Mouse (Mus musculus) layer of hippocampus, postnatal 10 days (tissue): ENCODE results near the gene Hnrnph3. TPM values are rescaled to one million over a fixed set of nuclear protein-coding genes. Genes with fewer than 3 reads are reported as not detected.

ENCODE experiments used
- DNase-seq, 2 experiments: peaks; one replicate each; pipeline ENCODE4 v3.0.0; 2021; ENCODE audit warnings: low spot score in 2 of 2
- total RNA-seq, 2 experiments: library from RNA; stranded (reverse); gene quantifications; 2 replicates each; pipeline ENCODE4 v1.2.3; 2021

Gene Hnrnph3
- total RNA-seq, 2 experiments from 2014 or later, result 33.8 to 51.7 TPM

DNA sequence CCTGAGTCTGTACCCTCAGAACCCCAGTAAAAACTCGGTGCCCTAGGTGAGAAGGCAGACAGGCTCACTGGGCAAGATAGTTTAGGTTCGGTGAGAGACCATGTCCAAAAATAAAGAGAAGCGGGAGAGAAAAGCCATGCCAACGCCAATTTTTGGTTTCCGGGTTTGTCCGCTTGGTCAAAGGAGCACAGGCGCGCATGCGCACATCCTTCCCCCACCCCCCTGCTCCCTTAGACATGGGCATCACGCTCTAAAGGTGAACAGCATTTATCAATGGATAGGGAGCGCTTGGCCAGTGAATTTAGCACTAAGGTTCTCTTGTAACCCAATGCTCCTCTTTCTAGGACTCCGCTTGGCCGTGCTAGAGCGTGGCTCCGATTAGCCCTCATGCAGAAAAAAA, 33.4 kb downstream of the Hnrnph3 start:
- DNase-seq, result no peak

GRCm38 (mm10) chr10:62987341-62987740, 36.7 kb downstream of the Hnrnph3 start:
- DNase-seq, result peak; percentile 44 to 51

- DNase-seq, result no peak
These were observed 39.5 kb downstream of the Hnrnph3 start for GRCm38 (mm10) chr10:62984495-62984894.

- DNase-seq, result no peak
These were observed 39.9 kb downstream of the Hnrnph3 start for GRCm38 (mm10) chr10:62984072-62984471.

DNA sequence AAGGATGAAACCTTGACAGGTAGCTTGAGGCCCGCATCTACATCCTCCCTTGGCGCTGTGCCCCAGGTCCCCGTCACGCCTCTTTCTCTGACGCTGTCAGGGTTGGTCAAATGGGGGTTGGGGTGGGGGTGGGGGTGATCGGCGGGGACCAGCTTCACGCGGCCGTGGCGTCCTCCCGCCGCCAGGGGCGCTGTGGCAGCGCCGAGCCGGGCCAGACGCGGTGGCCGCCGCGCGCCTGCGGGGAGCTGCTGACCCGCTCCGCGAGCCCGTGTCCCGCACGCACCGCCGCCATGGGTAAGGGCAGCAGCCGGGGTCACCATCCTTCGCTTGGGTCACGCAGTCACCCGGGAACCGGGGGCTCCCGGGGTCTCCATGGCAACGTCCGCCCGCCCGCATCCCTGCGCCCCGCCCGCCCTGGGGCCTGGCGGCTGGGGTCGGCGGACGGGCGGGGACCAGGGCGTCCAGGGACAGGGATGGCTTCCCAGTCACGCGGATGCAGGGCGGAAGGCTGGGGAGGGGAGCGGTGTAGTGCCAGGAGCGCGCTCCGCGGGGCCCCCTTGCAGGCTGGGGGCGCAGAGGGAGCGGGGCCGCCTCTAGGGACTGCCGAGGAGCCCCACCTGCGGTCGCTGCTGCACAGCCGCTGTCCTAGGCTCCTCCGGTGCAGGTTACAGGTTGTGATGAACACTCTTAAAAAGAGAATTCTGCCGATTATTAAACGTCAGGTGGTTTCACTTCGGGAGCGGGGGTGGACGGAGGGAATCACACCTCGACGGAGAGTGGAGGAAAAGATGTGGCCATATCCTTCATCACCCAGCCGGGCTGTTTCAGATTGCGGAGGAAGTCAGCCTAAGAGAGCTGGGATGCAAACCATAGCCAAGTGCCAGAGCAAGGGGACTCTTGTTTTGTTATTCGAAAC, 43.7 kb downstream of the Hnrnph3 start, which contains the start of gene Rufy2:
Rufy2 (plus strand) TSS at position 185 of the 916 bp plus-strand sequence.
- DNase-seq, result peak; percentile 89 to 92

DNA sequence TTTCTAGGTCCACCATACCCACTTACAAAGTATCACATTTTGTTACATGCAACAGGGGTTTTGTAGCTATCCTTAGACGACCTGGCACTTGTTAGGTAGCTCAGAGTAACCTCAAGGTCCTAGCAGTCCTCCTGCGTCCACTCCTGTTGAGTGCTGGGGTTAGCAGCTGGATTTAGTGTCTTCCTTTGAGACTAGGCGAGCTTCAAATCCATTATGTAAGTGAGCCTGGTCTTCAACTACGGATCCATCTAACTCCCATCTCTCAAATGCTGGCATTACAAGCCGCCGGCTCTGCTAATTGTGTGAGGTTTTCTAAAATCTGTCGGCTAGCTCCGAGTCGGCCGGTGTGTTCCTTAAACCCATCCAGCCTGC, 44.4 kb downstream of the Hnrnph3 start:
- DNase-seq, result no peak

DNA sequence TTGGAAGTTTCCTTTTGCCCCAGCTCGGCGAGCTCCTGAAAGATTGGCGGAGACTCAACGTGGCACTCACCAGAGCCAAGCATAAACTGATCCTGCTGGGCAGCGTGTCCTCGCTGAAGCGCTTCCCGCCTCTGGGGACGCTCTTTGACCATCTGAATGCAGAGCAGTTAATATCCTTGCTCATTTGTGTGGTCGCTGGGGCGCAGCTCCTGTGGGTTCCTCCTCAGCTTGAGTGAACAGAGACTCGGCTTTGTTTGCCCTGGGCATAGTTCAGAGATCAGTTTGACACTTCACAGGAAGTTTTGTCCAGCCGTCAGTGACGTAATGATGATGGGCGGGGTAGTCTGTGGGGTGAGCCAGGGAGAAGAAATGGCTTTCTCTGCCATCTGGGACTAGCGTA, 52.2 kb downstream of the Hnrnph3 start:
- peak in 1 of 2 experiments; percentile 12 for DNase-seq

GRCm38 (mm10) chr10:62966291-62966690, 57.7 kb downstream of the Hnrnph3 start:
- DNase-seq, result no peak

DNA sequence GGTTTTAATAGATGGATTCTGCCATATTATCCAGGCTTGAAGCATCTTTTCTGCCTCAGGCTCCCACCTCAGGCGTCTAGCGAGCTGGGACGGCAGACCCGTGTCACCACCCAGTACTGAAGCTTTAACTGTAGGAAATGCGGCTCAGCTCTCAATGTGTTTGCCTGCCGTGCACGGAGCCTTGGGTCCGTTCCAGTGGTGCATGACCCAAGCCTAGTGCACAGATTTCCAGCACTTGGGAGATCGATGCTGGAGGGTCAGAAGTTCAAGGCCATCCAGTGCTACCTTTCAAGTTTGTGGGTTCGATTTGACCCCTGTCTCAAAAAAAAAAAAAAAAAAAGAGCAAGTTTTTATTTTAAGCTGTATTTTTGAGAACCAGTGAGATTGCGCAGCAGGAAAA, 58.2 kb downstream of the Hnrnph3 start:
- DNase-seq, result no peak

Other genes with a start within 250 kb of the Hnrnph3 start
- 10 to 100 TPM; 55.2 to 71.8 TPM for gene Ccar1, start 231.9 kb downstream of the Hnrnph3 start, total RNA-seq
- gene Tet1, start 115.2 kb downstream of the Hnrnph3 start, total RNA-seq, result 10 to 100 TPM; 54.0 to 56.4 TPM
- 10 to 100 TPM; 37.2 to 37.9 TPM for gene Slc25a16, start 103.6 kb downstream of the Hnrnph3 start, total RNA-seq
- gene Dna2, start 77.2 kb downstream of the Hnrnph3 start, total RNA-seq, result 1 to 10 TPM; 2.2 to 2.9 TPM
- gene Rufy2, start 44.0 kb downstream of the Hnrnph3 start, total RNA-seq, result 10 to 100 TPM; 67.4 to 76.3 TPM
- gene Pbld2, start 98 bp upstream of the Hnrnph3 start, total RNA-seq, result 1 to 10 TPM; 1.6 to 2.9 TPM
- under 1 TPM in 1 of 2 experiments, not detected in 1; 0.53 TPM for gene Pbld1, start 35.9 kb upstream of the Hnrnph3 start, total RNA-seq
- 1 to 10 TPM; 2.1 to 2.6 TPM for gene Atoh7, start 75.4 kb upstream of the Hnrnph3 start, total RNA-seq
- gene Mypn, start 179.7 kb upstream of the Hnrnph3 start, total RNA-seq, result 1 to 10 TPM; 3.7 to 4.2 TPM
- gene Herc4, start 219.6 kb upstream of the Hnrnph3 start, total RNA-seq, result 10 to 100 TPM; 38.1 to 40.2 TPM